Mouse (Mus musculus) hindbrain, embryonic 11.5 days (tissue): ENCODE results near the gene Hoxa7. TPM values are rescaled to one million over a fixed set of nuclear protein-coding genes. Genes with fewer than 3 reads are reported as not detected.

Experiments
- ATAC-seq: fragments of 200-750 bp; cut with Nextera tagmentation; 2 replicates; pipeline ENCODE4 v1.8.0; 2017; ENCODE audit warnings: mild to moderate bottlenecking, moderate TSS enrichment, moderate library complexity; ENCODE audit not compliant: low FRiP score
- DNase-seq: peaks from one replicate; pipeline ENCODE4 v3.0.0-alpha.2; 2015; ENCODE audit warnings: low spot score
- H3K27ac ChIP-seq: fragments of 300-500 bp; sonication (generic); 2 replicates; pipeline ENCODE4 v1.5.1; 2014; ENCODE audit warnings: mild to moderate bottlenecking, low read depth, low read length
- H3K27me3 ChIP-seq: fragments of 300-500 bp; sonication (generic); 2 replicates; pipeline ENCODE4 v1.6.1; 2014; ENCODE audit warnings: mild to moderate bottlenecking, low read length, moderate library complexity, mixed read lengths; ENCODE audit not compliant: control insufficient read depth, insufficient read depth
- H3K36me3 ChIP-seq: fragments of 300-500 bp; sonication (generic); 2 replicates; pipeline ENCODE4 v1.6.1; 2014; ENCODE audit warnings: mild to moderate bottlenecking, low read length, moderate library complexity, mixed read lengths; ENCODE audit not compliant: control insufficient read depth, insufficient read depth
- H3K4me1 ChIP-seq: fragments of 300-500 bp; sonication (generic); replicated peaks from 2 replicates; pipeline ENCODE4 v1.6.1; 2014; ENCODE audit warnings: low read length, mixed read lengths; ENCODE audit not compliant: control insufficient read depth, insufficient read depth
- H3K4me2 ChIP-seq: fragments of 300-500 bp; sonication (generic); replicated peaks from 2 replicates; pipeline ENCODE4 v1.6.1; 2014; ENCODE audit warnings: mild to moderate bottlenecking, low read depth, low read length
- H3K4me3 ChIP-seq: fragments of 300-500 bp; sonication (generic); 2 replicates; pipeline ENCODE4 v1.5.1; 2014; ENCODE audit warnings: low read depth, low read length
- H3K9ac ChIP-seq: fragments of 300-500 bp; sonication (generic); 2 replicates; pipeline ENCODE4 v1.6.1; 2014; ENCODE audit warnings: low read depth, low read length
- H3K9me3 ChIP-seq: fragments of 300-500 bp; sonication (generic); 2 replicates; pipeline ENCODE4 v1.6.1; 2016; ENCODE audit warnings: low read length; ENCODE audit not compliant: control insufficient read depth
- WGBS: fragments of 180-500 bp; shearing (Covaris S2); extraction: QIAGEN DNeasy Blood & Tissue Kit; methylation state at CpG from one replicate; pipeline ENCODE4 v1.1.7; 2014; 5-methylcytosine and 5-hydroxymethylcytosine counted together
- polyA plus RNA-seq: library from polyadenylated mRNA; unstranded; fragments of >200 nt; fragmentation: Nextera tagmentation; extraction: Ambion mirVana; gene quantifications from 2 replicates; pipeline ENCODE4 v1.2.1, GENCODE M21; 2014

Hoxa7 gene
- polyA plus RNA-seq, 1 experiment from 2014 or later, result 0.34 TPM

DNA sequence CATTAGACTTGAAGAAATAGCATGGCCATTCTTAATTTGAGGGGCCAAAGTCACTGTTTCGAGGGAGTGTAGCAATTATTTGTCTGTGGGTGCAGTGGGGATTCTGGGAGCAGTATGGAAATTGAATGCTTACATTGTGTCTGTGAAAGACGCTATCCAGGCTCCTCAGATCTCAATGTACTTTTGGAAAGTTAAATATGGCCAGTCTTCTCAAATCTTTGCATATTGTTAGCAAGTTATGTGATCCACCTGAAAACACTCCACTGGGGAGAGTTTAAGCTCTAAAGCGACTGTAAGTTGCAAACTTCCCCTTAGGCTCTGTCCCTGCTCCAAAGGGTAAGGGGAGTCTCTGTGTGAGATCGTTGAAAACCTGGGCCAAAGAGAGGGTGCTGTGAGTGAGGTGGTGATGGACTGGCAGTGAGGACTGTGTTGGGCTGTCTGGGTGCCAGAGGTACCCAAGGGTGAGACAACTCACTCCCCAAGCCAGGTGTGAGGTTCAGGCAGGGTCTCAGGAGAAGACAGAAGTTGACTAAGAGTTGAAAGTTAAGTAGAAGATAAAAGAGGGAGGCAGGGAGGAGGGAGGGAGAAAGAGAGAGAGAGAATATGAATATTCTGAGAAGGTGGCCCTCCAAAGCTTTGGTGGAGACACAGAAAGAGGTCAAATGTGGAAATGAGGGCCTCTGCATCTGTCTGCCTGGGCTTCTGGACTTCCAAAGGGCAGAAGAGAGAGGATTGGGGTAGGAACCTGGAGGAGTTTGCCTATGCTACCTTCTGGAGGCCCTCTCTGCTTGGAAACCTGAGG is 14.6 kb downstream of the Hoxa7 start:
- Histone ChIP-seq H3K4me2 (peak overlapping the region; percentile 14; the same call in 1 of the 2 replicates), H3K27me3 (peaks cover 93% of the 10 kb centered on the region), H3K9ac (peak overlapping the region; percentile 12; the same call in 1 of the 2 replicates), H3K27ac (no peak overlapping the region), H3K36me3 (no peaks in the 10 kb centered on the region), H3K4me1 (peaks cover 4% of the 10 kb centered on the region; the same call in 1 of the 2 replicates), H3K4me3 (no peak overlapping the region; the same call in 1 of the 2 replicates), H3K9me3 (no peaks in the 10 kb centered on the region)
- 8% methylated on average over 4 of the region's 4 CpGs for WGBS
- DNase-seq, result peak; percentile 54
- ATAC-seq, result no peak

DNA sequence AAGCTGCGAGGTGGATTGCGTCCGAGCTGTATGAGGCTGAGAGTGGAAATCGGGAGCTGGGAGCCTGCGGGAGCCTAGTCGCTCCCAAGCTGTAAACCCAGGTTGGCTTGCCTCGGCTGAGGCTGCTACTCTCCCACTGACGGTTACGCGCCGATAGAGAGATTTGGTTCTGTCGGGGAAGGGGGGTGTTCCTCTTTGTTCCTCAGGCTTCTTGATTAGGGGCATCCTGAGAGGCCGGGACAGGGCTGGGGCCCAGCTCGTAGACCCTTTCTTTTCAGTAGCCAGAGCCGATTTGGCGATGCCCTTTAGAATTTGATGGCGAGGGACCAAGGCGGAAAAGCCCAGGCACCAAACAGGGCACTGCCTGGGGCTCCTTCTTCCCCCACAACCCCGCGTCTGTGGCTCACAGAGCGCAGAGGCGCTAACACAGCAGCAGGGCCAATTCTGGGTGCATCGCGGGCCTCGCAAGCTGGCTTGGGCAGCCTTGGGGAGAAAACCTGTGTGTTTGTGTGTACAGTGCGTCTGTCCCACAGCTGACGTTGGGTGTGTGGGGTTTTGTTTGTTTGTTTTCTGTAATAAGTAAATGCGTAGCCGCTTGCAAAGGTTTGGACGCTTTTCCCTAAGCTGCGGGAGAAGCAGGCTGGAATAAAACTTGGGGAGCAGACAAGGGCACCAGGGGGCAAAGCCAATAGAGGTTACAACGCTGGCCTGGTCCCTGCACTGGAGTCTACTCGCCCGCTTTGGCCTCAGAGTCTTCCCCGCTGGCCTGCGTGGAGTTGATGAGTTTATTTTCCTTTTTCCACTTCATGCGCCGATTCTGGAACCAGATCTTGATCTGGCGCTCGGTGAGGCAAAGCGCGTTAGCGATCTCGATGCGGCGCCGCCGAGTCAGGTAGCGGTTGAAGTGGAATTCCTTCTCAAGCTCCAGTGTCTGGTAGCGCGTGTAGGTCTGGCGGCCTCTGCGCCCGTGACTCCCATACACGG is 15.7 kb downstream of the Hoxa7 start:
- H3K9ac ChIP-seq, result peak overlapping the region; percentile 12

DNA sequence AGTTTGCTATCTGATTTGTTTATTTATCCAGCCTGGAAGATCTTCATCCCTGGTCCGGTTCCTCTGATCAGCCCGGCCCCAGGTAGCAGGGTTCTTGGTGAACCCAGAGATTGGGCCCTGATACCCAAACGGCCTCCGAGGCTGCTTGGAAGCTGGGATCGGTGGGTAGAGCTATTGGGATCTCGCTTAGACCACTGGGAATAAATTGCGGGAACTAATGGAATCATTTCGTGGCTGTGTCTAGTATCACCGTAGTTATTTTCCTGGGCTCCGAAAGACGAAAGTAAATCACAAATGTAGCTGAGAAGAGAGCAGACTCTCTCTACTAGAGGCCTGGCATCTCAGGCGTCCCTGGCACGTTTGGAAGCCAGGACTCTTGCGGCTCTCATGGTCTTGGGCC is 16.4 kb downstream of the Hoxa7 start:
- Histone ChIP-seq H3K4me2 (peak overlapping the region; percentile 39; the same call in 1 of the 2 replicates), H3K27me3 (peaks cover 93% of the 10 kb centered on the region)
- no peak for ATAC-seq

More for the DNA sequence above, 15.7 kb downstream of the Hoxa7 start:
- H3K36me3 ChIP-seq, result no peaks in the 10 kb centered on the region
- H3K4me1 ChIP-seq, result 0 out of 2 replicates have a peak, but pooled peaks cover 4% of the 10 kb centered on the region
- peak; percentile 65 for DNase-seq
- under 1% methylated on average over 55 of the region's 55 CpGs for WGBS
- peak overlapping the region; percentile 39 for H3K4me2 ChIP-seq
- no peak for ATAC-seq
- peak overlapping the region; percentile 48 for H3K27ac ChIP-seq
- H3K9me3 ChIP-seq, result no peaks in the 10 kb centered on the region
- H3K4me3 ChIP-seq, result peak overlapping the region; percentile 17
- H3K27me3 ChIP-seq, result peaks cover 91% of the 10 kb centered on the region

DNA sequence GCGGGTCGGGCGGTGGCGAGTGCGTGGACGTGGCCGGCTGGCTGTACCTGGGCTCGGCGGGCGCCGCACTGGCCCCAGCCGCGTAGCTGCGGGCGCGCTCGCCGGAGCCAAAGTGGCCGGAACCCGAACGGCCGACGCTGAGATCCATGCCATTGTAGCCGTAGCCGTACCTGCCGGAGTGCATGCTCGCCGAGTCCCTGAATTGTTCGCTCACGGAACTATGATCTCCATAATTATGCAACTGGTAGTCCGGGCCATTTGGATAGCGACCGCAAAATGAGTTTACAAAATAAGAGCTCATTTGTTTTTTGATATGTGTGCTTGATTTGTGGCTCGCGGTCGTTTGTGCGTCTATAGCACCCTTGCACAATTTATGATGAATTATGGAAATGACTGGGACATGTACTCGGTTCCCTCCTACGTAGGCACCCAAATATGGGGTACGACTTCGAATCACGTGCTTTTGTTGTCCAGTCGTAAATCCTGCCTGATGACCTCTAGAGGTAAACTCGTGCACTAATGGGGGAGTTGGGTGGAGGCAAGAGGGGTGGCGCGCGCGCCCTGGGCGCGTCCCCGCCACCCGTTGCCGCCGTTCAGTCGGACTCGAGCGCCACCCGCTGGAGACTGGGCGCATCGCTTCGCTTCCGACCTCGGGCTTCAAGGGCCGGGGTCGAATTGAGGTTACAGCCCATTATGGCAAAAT is 17.5 kb downstream of the Hoxa7 start, which contains the start of gene Hoxa5:
Gene Hoxa5 (minus strand): TSS at position 538 of the 703 bp plus-strand sequence.
- Histone ChIP-seq H3K4me1 (0 out of 2 replicates have a peak, but pooled peaks cover 4% of the 10 kb centered on the region), H3K36me3 (no peaks in the 10 kb centered on the region), H3K27me3 (peaks cover 93% of the 10 kb centered on the region), H3K4me3 (peak within 1 kb of the TSS; percentile 56), H3K27ac (peak within 1 kb of the TSS; percentile 79), H3K4me2 (peak within 1 kb of the TSS; percentile 59), H3K9me3 (no peaks in the 10 kb centered on the region), H3K9ac (peak within 1 kb of the TSS; percentile 77)
- peak; percentile 64; the same call in 1 of the 2 replicates for ATAC-seq
- WGBS, result under 1% methylated on average over 58 of the region's 65 CpGs
- peak; percentile 62 for DNase-seq

More for the DNA sequence above, 16.4 kb downstream of the Hoxa7 start:
- peak; percentile 66 for DNase-seq
- WGBS, result 3% methylated on average over 14 of the region's 14 CpGs
- peak overlapping the region; percentile 48 for H3K27ac ChIP-seq
- H3K9ac ChIP-seq, result peak overlapping the region; percentile 12; the same call in 1 of the 2 replicates
- H3K9me3 ChIP-seq, result no peaks in the 10 kb centered on the region
- 0 out of 2 replicates have a peak, but pooled peaks cover 4% of the 10 kb centered on the region for H3K4me1 ChIP-seq
- no peaks in the 10 kb centered on the region for H3K36me3 ChIP-seq
- peak overlapping the region; percentile 17; the same call in 1 of the 2 replicates for H3K4me3 ChIP-seq

DNA sequence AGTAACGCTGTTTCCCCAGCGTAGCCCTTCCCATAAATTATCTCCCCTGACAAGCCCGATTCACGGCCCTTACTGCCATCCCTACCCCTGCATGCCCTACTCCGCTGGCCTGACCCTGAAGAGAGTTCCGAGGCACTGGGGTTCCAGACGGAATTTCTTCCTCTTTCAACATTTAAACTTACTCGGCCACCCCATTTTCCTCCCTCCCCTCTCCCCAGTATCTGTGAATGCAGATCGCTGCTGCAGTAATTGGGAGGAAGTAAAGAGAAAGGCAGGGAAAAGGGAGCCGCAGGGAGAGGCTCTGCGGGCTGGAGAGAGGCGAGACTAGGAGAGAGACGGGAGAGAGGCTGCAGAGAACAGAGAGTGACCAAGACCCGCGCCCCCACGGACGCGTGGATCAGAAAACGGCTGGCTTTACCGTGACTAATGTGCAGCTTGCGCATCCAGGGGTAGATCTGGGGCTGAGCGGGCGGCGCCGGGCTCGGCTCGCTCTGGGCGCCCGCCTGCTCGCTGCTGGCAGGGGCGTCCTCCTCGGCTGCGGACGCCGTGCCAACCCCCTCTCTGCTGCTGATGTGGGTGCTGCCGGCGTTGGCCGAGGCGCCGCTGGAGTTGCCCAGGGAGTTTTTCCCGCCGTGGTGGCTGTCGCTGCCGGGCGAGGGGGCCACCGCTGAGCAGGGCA is 18.1 kb downstream of the Hoxa7 start:
- Histone ChIP-seq H3K4me2 (peak overlapping the region; percentile 59), H3K27ac (peak overlapping the region; percentile 79), H3K4me3 (peak overlapping the region; percentile 56), H3K4me1 (0 out of 2 replicates have a peak, but pooled peaks cover under 1% of the 10 kb centered on the region), H3K27me3 (peaks cover 91% of the 10 kb centered on the region), H3K9me3 (no peaks in the 10 kb centered on the region), H3K36me3 (no peaks in the 10 kb centered on the region), H3K9ac (peak overlapping the region; percentile 77)
- WGBS, result under 1% methylated on average over 37 of the region's 46 CpGs
- ATAC-seq (peak; percentile 43; the same call in 1 of the 2 replicates), DNase-seq (no peak)

DNA sequence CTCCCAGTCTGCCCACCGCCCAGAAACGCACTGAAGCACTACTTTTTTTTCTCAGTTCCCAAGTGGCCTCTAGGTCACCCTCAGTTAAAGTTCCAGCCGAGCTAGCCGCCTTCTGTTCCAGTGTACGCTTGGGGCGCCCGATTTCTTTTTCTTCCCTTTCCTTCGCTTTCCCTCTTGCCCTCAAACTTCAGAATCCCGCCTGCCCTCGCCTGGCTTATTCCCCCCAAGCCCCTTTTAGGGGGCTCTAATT is 18.6 kb downstream of the Hoxa7 start:
- Histone ChIP-seq H3K4me2 (peak overlapping the region; percentile 59), H3K4me3 (peak overlapping the region; percentile 56), H3K9ac (peak overlapping the region; percentile 77), H3K9me3 (no peaks in the 10 kb centered on the region), H3K36me3 (no peaks in the 10 kb centered on the region), H3K27me3 (peaks cover 91% of the 10 kb centered on the region), H3K27ac (peak overlapping the region; percentile 79), H3K4me1 (no peaks in the 10 kb centered on the region)
- 0% methylated on average over 10 of the region's 10 CpGs for WGBS
- DNase-seq, result no peak
- ATAC-seq, result 0 out of 2 replicates have a peak, but pooled peaks have one; percentile 16

DNA sequence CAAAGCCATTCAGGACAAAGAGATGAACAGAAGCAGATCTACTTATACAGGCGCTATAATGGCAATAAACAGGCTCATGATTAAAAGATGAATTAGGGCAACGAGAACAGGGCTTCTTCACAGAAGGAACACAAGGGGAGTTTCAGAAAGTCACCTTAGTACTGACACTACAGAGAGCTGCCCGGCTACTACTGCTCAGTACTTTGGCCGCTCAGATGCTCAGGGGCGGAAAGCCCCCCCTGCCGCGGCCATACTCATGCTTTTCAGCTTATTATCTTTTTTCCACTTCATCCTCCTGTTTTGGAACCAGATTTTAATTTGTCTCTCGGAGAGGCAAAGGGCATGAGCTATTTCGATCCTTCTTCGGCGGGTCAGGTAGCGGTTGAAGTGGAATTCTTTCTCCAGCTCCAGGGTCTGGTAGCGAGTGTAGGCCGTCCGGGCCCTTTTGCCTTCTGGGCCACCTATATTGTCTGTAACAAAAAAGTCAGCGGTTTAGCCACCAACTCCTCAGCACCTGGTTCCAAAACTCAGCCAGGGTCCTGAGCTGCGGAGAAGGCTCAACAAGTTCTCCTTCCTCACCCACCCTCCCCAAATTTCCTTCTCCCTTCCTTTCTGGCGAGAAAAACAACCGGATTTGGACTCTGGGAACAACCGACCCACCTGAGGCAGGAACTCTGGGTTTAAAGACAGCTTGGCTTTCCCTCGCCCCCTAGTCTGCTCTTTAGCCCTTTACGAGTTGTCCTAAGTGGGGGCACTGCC is 19.1 kb downstream of the Hoxa7 start:
- peaks cover 90% of the 10 kb centered on the region for H3K27me3 ChIP-seq
- ATAC-seq (no peak), DNase-seq (peak; percentile 63)
- no peaks in the 10 kb centered on the region for H3K9me3 ChIP-seq
- H3K4me2 ChIP-seq, result peak overlapping the region; percentile 59
- H3K4me1 ChIP-seq, result no peaks in the 10 kb centered on the region
- peak overlapping the region; percentile 77 for H3K9ac ChIP-seq
- peak overlapping the region; percentile 79 for H3K27ac ChIP-seq
- under 1% methylated on average over 22 of the region's 22 CpGs for WGBS
- peak overlapping the region; percentile 56 for H3K4me3 ChIP-seq
- no peaks in the 10 kb centered on the region for H3K36me3 ChIP-seq
